Mouse (Mus musculus): Measurements from ENCODE around the gene Gpr157. TPM values are rescaled to one million over a fixed set of nuclear protein-coding genes. Genes with fewer than 3 reads are reported as not detected.

The Gpr157 gene
- total and polyA plus RNA-seq, 2 experiments from 2014 or later, result 0.74 to 5.4 TPM

GRCm38 (mm10) chr4:150152483-150152882, 65.3 kb downstream of the Gpr157 start:
- no peak for TF ChIP-seq CTCF (IDR thresholded peaks at IDR 0.05; ENCODE audit: low read depth)
- Histone ChIP-seq H3K4me2 (ENCODE audit: low read depth, low read length) (no peak overlapping the region), H3K27me3 (ENCODE audit: insufficient read depth, low read length) (no peaks in the 10 kb centered on the region), H3K27ac (no peak overlapping the region), H3K4me3 (ENCODE audit: low read length) (no peak overlapping the region), H3K9me3 (ENCODE audit: low read length) (no peaks in the 10 kb centered on the region), H3K36me3 (ENCODE audit: insufficient read depth, low read length) (no peaks in the 10 kb centered on the region), H3K9ac (replicated peaks; ENCODE audit: low read length) (no peak overlapping the region), H3K4me1 (ENCODE audit: insufficient read depth, low read length) (no peaks in the 10 kb centered on the region)
- ATAC-seq, result no peak
- 87% methylated on average over 8 of the region's 8 CpGs for WGBS
- DNase-seq (ENCODE audit: low spot score), result no peak

- TF ChIP-seq CTCF (IDR thresholded peaks at IDR 0.05; ENCODE audit: low read depth), result no peak
- Histone ChIP-seq H3K36me3 (ENCODE audit: insufficient read depth, low read length) (no peaks in the 10 kb centered on the region), H3K4me1 (ENCODE audit: insufficient read depth, low read length) (no peaks in the 10 kb centered on the region), H3K4me2 (ENCODE audit: low read depth, low read length) (no peak overlapping the region), H3K9ac (replicated peaks; ENCODE audit: low read length) (no peak overlapping the region), H3K27me3 (ENCODE audit: insufficient read depth, low read length) (no peaks in the 10 kb centered on the region), H3K4me3 (ENCODE audit: low read length) (no peak overlapping the region), H3K27ac (no peak overlapping the region), H3K9me3 (ENCODE audit: low read length) (no peaks in the 10 kb centered on the region)
- ATAC-seq (no peak), DNase-seq (ENCODE audit: low spot score) (no peak)
- WGBS, result 83% methylated on average over 4 of the region's 4 CpGs
Observed at GRCm38 (mm10) chr4:150155301-150155700, 68.1 kb downstream of the Gpr157 start.

MicroRNA genes within 50 kb of the gene (microRNA counts, 519-probe panel; counts per million panel counts)
- 1,422 counts per million, percentile 18 among the panel's probes with 10 or more counts for microRNA mmu-miR-34a

Small RNA genes lying within 50 kb of the gene (microRNA-seq; reads per million reads assigned to microRNA genes)
- gene Mir34a, result 430 to 495 reads per million in 2 experiments

Other genes starting within 250 kb of the Gpr157 start
- 13.7 and 18.4 TPM in 2 replicates for gene Spsb1, start 132.3 kb upstream of the Gpr157 start, total RNA-seq (2014; rRNA removed)
- 8.9 and 9.2 TPM in 2 replicates for gene Spsb1, start 132.3 kb upstream of the Gpr157 start, polyA plus RNA-seq (2015; fragmentation: Nextera tagmentation; extraction: Ambion mirVana)
- 15.0 and 16.9 TPM in 2 replicates for gene H6pd, start 78.3 kb upstream of the Gpr157 start, total RNA-seq (2014; rRNA removed)
- 3.0 and 3.4 TPM in 2 replicates for gene H6pd, start 78.3 kb upstream of the Gpr157 start, polyA plus RNA-seq (2015; fragmentation: Nextera tagmentation; extraction: Ambion mirVana)
- 1.5 and 2.9 TPM in 2 replicates for gene Slc2a5, start 31.9 kb downstream of the Gpr157 start, total RNA-seq (2014; rRNA removed)
- 2.7 and 3.0 TPM in 2 replicates for gene Slc2a5, start 31.9 kb downstream of the Gpr157 start, polyA plus RNA-seq (2015; fragmentation: Nextera tagmentation; extraction: Ambion mirVana)
- not detected in 2 replicates for gene Slc2a7, start 61.6 kb downstream of the Gpr157 start, total RNA-seq (2014; rRNA removed)
- gene Slc2a7, start 61.6 kb downstream of the Gpr157 start, polyA plus RNA-seq (2015; fragmentation: Nextera tagmentation; extraction: Ambion mirVana), result not detected in 2 replicates
- not detected in 2 replicates for gene Car6, start 114.0 kb downstream of the Gpr157 start, total RNA-seq (2014; rRNA removed)
- not detected in 2 replicates for gene Car6, start 114.0 kb downstream of the Gpr157 start, polyA plus RNA-seq (2015; fragmentation: Nextera tagmentation; extraction: Ambion mirVana)
- 538 and 549 TPM in 2 replicates for gene Eno1, start 149.4 kb downstream of the Gpr157 start, total RNA-seq (2014; rRNA removed)
- 1,243 and 1,257 TPM in 2 replicates for gene Eno1, start 149.4 kb downstream of the Gpr157 start, polyA plus RNA-seq (2015; fragmentation: Nextera tagmentation; extraction: Ambion mirVana)
- 31.2 and 32.9 TPM in 2 replicates for gene Rere, start 194.3 kb downstream of the Gpr157 start, total RNA-seq (2014; rRNA removed)
- gene Rere, start 194.3 kb downstream of the Gpr157 start, polyA plus RNA-seq (2015; fragmentation: Nextera tagmentation; extraction: Ambion mirVana), result 25.0 and 25.9 TPM in 2 replicates